Mouse (Mus musculus) layer of hippocampus, postnatal 14 days (tissue): ENCODE results near the gene Parp2. TPM values are rescaled to one million over a fixed set of nuclear protein-coding genes. Genes with fewer than 3 reads are reported as not detected.
A peak's percentile ranks its signal among the peaks of the same experiment; 100 is the strongest.
"Not testable (repeated sequence)": the region's sequence is repeated elsewhere in the genome, so short reads cannot be mapped to it uniquely, and the experiment has no call there.

Source experiments
- DNase-seq, 2 experiments: peaks; one replicate each; pipeline ENCODE4 v3.0.0; 2021 to 2022; ENCODE audit warnings: low spot score in 2 of 2, mixed read lengths in 1 of 2
- total RNA-seq, 2 experiments: library from RNA; stranded (reverse); gene quantifications; 2 replicates each; pipeline ENCODE4 v1.2.3; 2021

Parp2 gene
- total RNA-seq, 2 experiments from 2014 or later = 21.6 to 30.1 TPM

GRCm38 (mm10) chr14:50824219-50824618 lies 16.6 kb downstream of the Parp2 start:
- no peak for DNase-seq

GRCm38 (mm10) chr14:50826579-50826978 lies 18.9 kb downstream of the Parp2 start:
- DNase-seq = no peak

DNA sequence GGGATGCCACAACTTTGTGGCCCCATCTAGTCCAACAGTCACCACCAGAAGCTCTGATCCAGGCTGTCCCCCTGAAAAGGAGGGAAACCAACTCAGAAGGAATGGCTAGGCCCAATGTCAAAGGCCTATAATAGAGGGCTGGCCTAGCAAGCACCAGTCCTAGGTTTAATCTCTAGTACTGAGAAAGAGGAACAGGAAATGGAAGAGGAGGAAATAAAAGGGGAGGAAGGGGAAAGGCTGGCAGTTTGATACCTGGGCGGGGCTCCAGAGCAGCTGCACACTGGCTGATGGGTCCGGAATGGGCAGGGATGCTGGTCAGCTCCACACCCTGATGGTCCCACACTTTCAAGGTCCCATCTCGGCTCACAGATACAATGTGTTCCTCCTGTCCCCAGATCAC lies 22.2 kb downstream of the Parp2 start:
- no peak for DNase-seq

GRCm38 (mm10) chr14:50833964-50834363 lies 26.3 kb downstream of the Parp2 start:
- DNase-seq = no peak

DNA sequence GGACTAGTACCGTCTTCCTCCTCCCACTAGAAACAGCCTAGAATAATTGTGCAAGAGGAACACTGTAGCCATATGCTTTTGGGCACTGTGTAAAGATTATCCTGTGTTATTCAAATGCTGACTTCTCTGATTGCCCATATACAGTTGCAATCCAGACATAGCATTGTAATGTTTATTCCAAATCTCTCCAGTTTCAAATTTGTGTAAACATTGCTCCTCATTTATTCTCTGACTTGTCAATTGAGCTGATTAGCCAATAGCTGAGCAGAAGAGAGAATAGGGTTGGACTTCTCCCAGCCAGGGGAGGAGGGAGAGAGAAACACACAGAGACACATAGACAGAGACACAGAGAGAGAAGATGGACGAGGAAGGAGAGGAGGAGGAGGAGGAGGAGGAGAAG lies 26.8 kb downstream of the Parp2 start:
- DNase-seq = no peak

GRCm38 (mm10) chr14:50837236-50837635 lies 29.6 kb downstream of the Parp2 start:
- no peak for DNase-seq

- no peak for DNase-seq
Measured at GRCm38 (mm10) chr14:50855788-50856187, 48.1 kb downstream of the Parp2 start.

- DNase-seq = no peak
Measured at GRCm38 (mm10) chr14:50862641-50863040, 55.0 kb downstream of the Parp2 start.

DNA sequence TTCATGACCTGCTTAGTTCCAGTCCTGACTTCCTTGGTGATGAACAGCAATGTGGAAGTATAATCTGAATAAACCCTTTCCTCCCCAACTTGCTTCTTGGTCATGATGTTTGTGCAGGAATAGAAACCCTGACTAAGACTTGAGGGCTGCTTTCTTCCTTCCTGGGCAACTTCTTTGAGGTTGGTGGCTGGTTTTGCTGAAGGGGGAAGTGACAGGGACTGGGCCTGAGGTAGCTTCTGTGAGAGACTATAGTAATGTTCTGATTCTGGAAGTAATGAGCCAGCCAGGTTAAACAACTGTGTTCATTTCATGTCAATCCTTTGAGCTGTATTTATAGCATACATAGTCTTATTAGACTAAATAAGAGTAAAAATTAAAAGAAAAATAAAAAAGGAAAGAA lies 57.4 kb downstream of the Parp2 start:
- DNase-seq = not testable (repeated sequence)

- no peak for DNase-seq
Measured at GRCm38 (mm10) chr14:50866966-50867365, 59.3 kb downstream of the Parp2 start.

- no peak for DNase-seq
Measured at GRCm38 (mm10) chr14:50868211-50868610, 60.6 kb downstream of the Parp2 start.

DNA sequence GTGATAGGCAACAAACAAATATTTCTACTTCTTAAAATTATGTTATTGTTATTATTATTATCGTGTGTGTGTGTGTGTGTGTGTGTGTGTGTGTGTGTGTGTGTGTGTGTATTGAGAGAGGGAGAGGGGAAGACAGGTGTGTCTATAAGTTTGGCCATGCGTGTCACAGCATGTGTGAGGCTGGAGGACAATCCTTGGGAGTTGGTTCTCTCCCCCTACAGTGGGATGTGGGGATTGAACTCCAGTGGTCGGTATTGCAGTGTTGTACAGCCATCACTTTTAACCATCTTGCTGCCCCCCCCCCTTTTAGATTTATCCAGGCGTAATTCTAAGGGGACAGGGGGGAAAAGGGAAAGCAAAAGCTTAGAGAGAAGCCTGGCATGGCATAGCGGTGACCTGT lies 61.0 kb downstream of the Parp2 start:
- DNase-seq = no peak

DNA sequence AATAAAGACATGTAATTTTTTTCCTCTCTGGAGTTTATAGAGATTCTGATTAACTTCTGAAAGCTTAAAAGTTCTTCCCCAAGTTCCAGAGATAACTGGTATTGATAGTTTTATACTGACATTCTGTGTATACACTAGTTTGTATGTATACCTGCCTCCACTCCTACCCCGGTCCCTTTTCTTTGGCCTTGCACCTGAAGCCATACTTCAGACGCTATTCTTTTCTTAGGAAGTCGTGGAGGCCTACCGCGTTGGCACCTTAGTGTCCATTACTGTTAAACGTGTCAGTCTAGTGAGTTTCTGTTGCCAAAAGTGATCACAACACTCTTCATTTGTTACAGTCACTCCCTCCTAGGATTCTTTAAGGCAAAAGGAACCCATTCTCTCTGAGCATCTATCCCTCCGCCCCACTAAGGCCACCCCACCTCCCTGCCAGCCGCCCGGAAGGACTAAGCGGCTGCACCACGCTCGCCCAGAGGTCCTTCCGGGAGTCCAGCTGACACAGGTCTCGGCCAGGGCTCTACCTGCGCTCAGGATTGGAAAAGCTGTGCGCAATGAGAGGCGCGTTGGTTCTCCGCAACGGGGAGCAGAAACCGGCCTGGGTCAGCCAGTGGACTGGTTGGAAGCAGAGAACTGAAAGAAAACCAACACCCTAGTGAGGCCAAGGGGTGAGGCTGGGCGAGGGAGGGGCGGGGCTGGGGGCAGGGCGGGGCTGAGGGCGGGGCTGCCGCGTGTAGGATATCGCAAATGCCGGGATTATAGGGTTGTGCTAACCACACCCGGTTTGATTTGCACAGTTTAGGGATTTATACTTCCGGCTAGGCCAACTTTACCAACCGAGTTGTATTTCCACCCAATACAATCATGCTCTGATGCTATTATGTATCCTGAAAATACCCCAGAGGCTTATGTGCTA lies 62.5 kb downstream of the Parp2 start, which contains the start of gene Tep1:
TSS of gene Tep1 (minus strand) at position 672 of the 916 bp plus-strand sequence.
- peak; percentile 14 to 43 for DNase-seq

DNA sequence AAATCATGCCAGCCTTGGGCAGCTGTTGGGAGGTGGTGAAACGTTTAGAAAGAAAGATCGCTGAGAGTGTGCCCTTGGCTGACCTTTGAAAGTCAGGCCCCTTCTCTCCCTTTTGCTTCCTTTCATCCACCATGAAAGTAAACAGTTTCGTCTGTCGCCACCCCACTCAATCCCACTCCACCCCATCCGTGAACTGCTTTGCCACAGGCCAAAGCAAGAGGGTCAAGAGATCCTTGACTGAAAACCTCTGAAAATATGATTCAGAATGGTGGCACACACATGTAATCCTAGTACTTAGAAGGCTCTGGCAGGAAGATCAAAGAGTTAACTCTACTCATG lies 63.1 kb downstream of the Parp2 start:
- no peak for DNase-seq

Other genes starting within 250 kb of the Parp2 start
- not detected for gene Olfr744, start 193.0 kb upstream of the Parp2 start, total RNA-seq
- not detected for gene Olfr745, start 168.5 kb upstream of the Parp2 start, total RNA-seq
- not detected for gene Olfr746, start 160.8 kb upstream of the Parp2 start, total RNA-seq
- gene Olfr747, start 114.6 kb upstream of the Parp2 start, total RNA-seq = not detected
- gene Olfr748, start 100.5 kb upstream of the Parp2 start, total RNA-seq = not detected
- not detected for gene Olfr749, start 62.7 kb upstream of the Parp2 start, total RNA-seq
- 10 to 100 TPM; 66.0 to 67.9 TPM for gene Ttc5, start 22.3 kb upstream of the Parp2 start, total RNA-seq
- 1 to 10 TPM in 1 of 2 experiments, under 1 TPM in 1; 0.28 to 1.9 TPM for gene Ccnb1ip1, start 109 bp upstream of the Parp2 start, total RNA-seq
- gene Tep1, start 62.7 kb downstream of the Parp2 start, total RNA-seq = 1 to 10 TPM; 2.7 to 6.1 TPM
- gene Klhl33, start 89.7 kb downstream of the Parp2 start, total RNA-seq = 1 to 10 TPM; 2.4 to 2.5 TPM
- gene Osgep, start 117.1 kb downstream of the Parp2 start, total RNA-seq = 10 to 100 TPM; 30.9 to 42.8 TPM
- gene Apex1, start 117.1 kb downstream of the Parp2 start, total RNA-seq = 10 to 100 TPM; 66.3 to 71.3 TPM
- 10 to 100 TPM; 77.4 to 86.4 TPM for gene Pip4p1, start 123.0 kb downstream of the Parp2 start, total RNA-seq
- gene Pnp, start 123.2 kb downstream of the Parp2 start, total RNA-seq = 10 to 100 TPM; 11.8 to 14.8 TPM
- gene Gm49342, start 136.7 kb downstream of the Parp2 start, total RNA-seq = 10 to 100 TPM; 11.5 to 20.3 TPM
- gene Pnp2, start 148.2 kb downstream of the Parp2 start, total RNA-seq = under 1 TPM; 0.52 to 0.92 TPM
- under 1 TPM; 0.24 to 0.35 TPM for gene Rnase10, start 199.9 kb downstream of the Parp2 start, total RNA-seq
- gene Rnase9, start 234.0 kb downstream of the Parp2 start, total RNA-seq = not detected
- not detected for gene Rnase11, start 242.3 kb downstream of the Parp2 start, total RNA-seq
- gene Rnase12, start 249.8 kb downstream of the Parp2 start, total RNA-seq = not detected